Comparison of ENCODE assay signal across 13 mouse cellular contexts in the genomic region with DNA sequence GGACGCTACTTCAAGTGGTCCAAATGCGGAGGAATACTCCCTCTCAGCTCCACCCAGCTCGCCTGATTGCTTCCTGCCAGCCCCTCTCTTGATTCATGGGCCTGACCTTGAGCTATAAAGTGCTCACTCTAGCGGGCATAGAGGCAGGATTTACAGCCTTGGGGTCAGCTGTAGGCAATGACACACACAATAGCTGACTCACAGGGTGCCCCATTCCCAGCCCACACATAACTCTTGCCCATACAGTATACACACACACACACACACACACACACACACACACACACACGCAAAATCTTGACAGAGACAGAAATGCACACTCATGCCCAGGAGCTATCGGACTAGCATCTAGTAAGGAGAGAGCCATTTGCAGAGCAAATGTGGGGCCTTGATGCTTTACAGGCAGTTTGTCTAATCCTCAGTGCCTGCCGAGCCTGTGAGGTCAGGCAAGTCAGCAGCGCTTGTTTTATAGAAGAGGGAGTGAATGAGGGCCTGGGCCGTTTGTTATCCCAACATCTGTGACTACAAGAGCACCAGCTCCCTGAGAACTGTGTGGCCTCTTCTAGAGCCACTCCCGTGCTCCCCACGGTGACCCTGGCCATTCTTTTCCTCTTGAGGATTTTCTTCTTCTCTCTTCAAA.
DNase-seq lines count a peak whose midpoint lies in the region; ATAC-seq lines count a peak whose summit lies in the region.
"Had no signal": no experiment of that assay in that cellular context is flagged by ENCODE, and none has a peak within 500 bp of the region (broad histone marks: within the 10 kb centered on the region; RNA-seq: fewer than 3 reads in every experiment).

No protein-coding gene starts in this region.

- H3K27ac ChIP-seq in neural tube, embryonic 11.5 days (ENCODE audit: low read depth, low read length), result peak overlapping the region; percentile 1; the same call in 1 of the 2 replicates
- H3K27ac ChIP-seq in heart, embryonic 11.5 days (ENCODE audit: low read depth, low read length), result no peak overlapping the region
- H3K27ac ChIP-seq: liver, embryonic 15.5 days had no signal

- peaks cover 27% of the 10 kb centered on the region for H3K4me1 ChIP-seq in neural tube, embryonic 11.5 days (ENCODE audit: control insufficient read depth, insufficient read depth, low read length)
- H3K4me1 ChIP-seq in heart, embryonic 11.5 days (ENCODE audit: control insufficient read depth, insufficient read depth, low read length), result no peaks in the 10 kb centered on the region
- H3K4me1 ChIP-seq: liver, embryonic 15.5 days had no signal

- no peaks in the 10 kb centered on the region for H3K36me3 ChIP-seq in neural tube, embryonic 11.5 days (ENCODE audit: control insufficient read depth, insufficient read depth, low read length)
- no peaks in the 10 kb centered on the region for H3K36me3 ChIP-seq in heart, embryonic 11.5 days (ENCODE audit: control insufficient read depth, insufficient read depth, low read length)
- H3K36me3 ChIP-seq: G1E; liver, embryonic 15.5 days had no signal

- intact Hi-C loops in left cerebral cortex, postnatal 10 days (cut with DNase I), result no loop called here

- no peaks in the 10 kb centered on the region for H3K9me3 ChIP-seq in neural tube, embryonic 11.5 days (ENCODE audit: control insufficient read depth, low read length)
- H3K9me3 ChIP-seq in heart, embryonic 11.5 days (replicated peaks; ENCODE audit: control insufficient read depth, low read length), result no peaks in the 10 kb centered on the region
- H3K9me3 ChIP-seq: G1E; liver, embryonic 15.5 days had no signal

- H3K4me2 ChIP-seq in neural tube, embryonic 11.5 days (ENCODE audit: low read depth), result 0 out of 2 replicates have a peak overlapping the region, but pooled peaks have one; percentile 12
- no peak overlapping the region for H3K4me2 ChIP-seq in heart, embryonic 11.5 days
- H3K4me2 ChIP-seq: liver, embryonic 15.5 days had no signal

- H3K27me3 ChIP-seq in neural tube, embryonic 11.5 days (ENCODE audit: control insufficient read depth, insufficient read depth, low read length), result peaks cover 69% of the 10 kb centered on the region
- H3K27me3 ChIP-seq in heart, embryonic 11.5 days (ENCODE audit: control insufficient read depth, insufficient read depth, low read length), result peaks cover 5% of the 10 kb centered on the region
- H3K27me3 ChIP-seq: liver, embryonic 15.5 days had no signal

- H3K9ac ChIP-seq in neural tube, embryonic 11.5 days (ENCODE audit: low read length), result no peak overlapping the region
- no peak overlapping the region for H3K9ac ChIP-seq in heart, embryonic 11.5 days (ENCODE audit: low read depth, low read length)
- H3K9ac ChIP-seq: liver, embryonic 15.5 days had no signal

- peak; percentile 88 for ATAC-seq in neural tube, embryonic 11.5 days (ENCODE audit: insufficient read depth, low FRiP score, low TSS enrichment)
- ATAC-seq in heart, embryonic 11.5 days (replicated peaks; ENCODE audit: insufficient number of reproducible peaks, low FRiP score, low TSS enrichment), result no peak

- DNase-seq in kidney, postnatal 4 days, result peak; percentile 22 to 37
- no peak for DNase-seq in kidney, adult 11 months
- peak; percentile 23 for DNase-seq in NIH3T3 (ENCODE audit: low read depth)
- peak; percentile 68 for DNase-seq in embryo, embryonic 9.5 days (ENCODE audit: extremely low spot score)
- peak; percentile 69 for DNase-seq in neural tube, embryonic 11.5 days (ENCODE audit: low spot score)
- DNase-seq in gastrocnemius, postnatal 10 days, result no peak
- DNase-seq in left cerebral cortex, postnatal 10 days (ENCODE audit: extremely low spot score in 1 of 2, low spot score in 2 of 2), result no peak
- DNase-seq: layer of hippocampus, adult 9-11 months; midbrain, embryonic 14.5 days; right cerebral cortex, postnatal 4 days had no signal

- WGBS in neural tube, embryonic 11.5 days, result 9% methylated on average over 11 of the region's 11 CpGs
- 42% methylated on average over 11 of the region's 11 CpGs for WGBS in heart, embryonic 11.5 days (ENCODE audit: insufficient replicate concordance)

- no peak overlapping the region for H3K4me3 ChIP-seq in neural tube, embryonic 11.5 days (ENCODE audit: low read depth, low read length)
- no peak overlapping the region for H3K4me3 ChIP-seq in heart, embryonic 11.5 days (ENCODE audit: low read depth, low read length)
- H3K4me3 ChIP-seq: liver, embryonic 15.5 days had no signal

Comparison
In these comparisons a context has a peak if more than half of its experiments do, and no peak if none do; other contexts are left out.
1. DNase-seq: peak in kidney, postnatal 4 days (2 of 2), NIH3T3 (single experiment), embryo, embryonic 9.5 days (single experiment) and neural tube, embryonic 11.5 days (single experiment); none in kidney, adult 11 months (single experiment), gastrocnemius, postnatal 10 days (single experiment) and left cerebral cortex, postnatal 10 days (0 of 2).